Mouse (Mus musculus): Measurements from ENCODE around the gene Klf16.

- TF ChIP-seq FLI1 (IDR thresholded peaks at IDR 0.05; ENCODE audit: low read length) (no peak), GATA1 (IDR thresholded peaks at IDR 0.05; ENCODE audit: borderline replicate concordance, low read length) (no peak)
Measured at GRCm38 (mm10) chr10:80614351-80614750, 37.2 kb upstream of the Klf16 start.

All from megakaryocyte, embryonic 14.5 days (primary cell).